Mouse (Mus musculus): ENCODE data around the gene Gm17334.
A peak's percentile ranks its signal among the peaks of the same experiment; 100 is the strongest.

Gene Gm17334

GRCm38 (mm10) chr11:53796409-53797151, 23.6 kb upstream of the Gm17334 start:
- peak; percentile 85 for DNase-seq (ENCODE audit: inconsistent ontology term)

GRCm38 (mm10) chr11:53795813-53796212, 22.8 kb upstream of the Gm17334 start:
- no peak for DNase-seq (ENCODE audit: inconsistent ontology term)

- DNase-seq (ENCODE audit: inconsistent ontology term) = peak; percentile 53
These were observed 21.9 kb upstream of the Gm17334 start for GRCm38 (mm10) chr11:53794671-53795557.

GRCm38 (mm10) chr11:53794015-53794414, 21.0 kb upstream of the Gm17334 start:
- DNase-seq (ENCODE audit: inconsistent ontology term) = no peak

GRCm38 (mm10) chr11:53792986-53793385, 20.0 kb upstream of the Gm17334 start:
- no peak for DNase-seq (ENCODE audit: inconsistent ontology term)

GRCm38 (mm10) chr11:53789277-53789676, 16.3 kb upstream of the Gm17334 start:
- DNase-seq (ENCODE audit: inconsistent ontology term) = peak; percentile 85

- no peak for DNase-seq (ENCODE audit: inconsistent ontology term)
These were observed 15.2 kb upstream of the Gm17334 start for GRCm38 (mm10) chr11:53788196-53788595.

- no peak for DNase-seq (ENCODE audit: inconsistent ontology term)
These were observed 13.4 kb upstream of the Gm17334 start for GRCm38 (mm10) chr11:53786058-53787031.

GRCm38 (mm10) chr11:53785311-53785936, 12.4 kb upstream of the Gm17334 start:
- DNase-seq (ENCODE audit: inconsistent ontology term) = no peak

GRCm38 (mm10) chr11:53783288-53783687, 10.3 kb upstream of the Gm17334 start:
- DNase-seq (ENCODE audit: inconsistent ontology term) = no peak

GRCm38 (mm10) chr11:53781964-53782363, 9.0 kb upstream of the Gm17334 start:
- DNase-seq (ENCODE audit: inconsistent ontology term) = no peak

- no peak for DNase-seq (ENCODE audit: inconsistent ontology term)
These were observed 8.3 kb upstream of the Gm17334 start for GRCm38 (mm10) chr11:53781201-53781775.

- DNase-seq (ENCODE audit: inconsistent ontology term) = no peak
These were observed 7.3 kb upstream of the Gm17334 start for GRCm38 (mm10) chr11:53780262-53780661.

GRCm38 (mm10) chr11:53779808-53780207, 6.8 kb upstream of the Gm17334 start:
- no peak for DNase-seq (ENCODE audit: inconsistent ontology term)

- no peak for DNase-seq (ENCODE audit: inconsistent ontology term)
These were observed 5.5 kb upstream of the Gm17334 start for GRCm38 (mm10) chr11:53778455-53778854.

GRCm38 (mm10) chr11:53777736-53778135, 4.7 kb upstream of the Gm17334 start:
- no peak for DNase-seq (ENCODE audit: inconsistent ontology term)

- DNase-seq (ENCODE audit: inconsistent ontology term) = no peak
These were observed 1.8 kb upstream of the Gm17334 start for GRCm38 (mm10) chr11:53774659-53775255.

- DNase-seq (ENCODE audit: inconsistent ontology term) = no peak
These were observed 814 bp upstream of the Gm17334 start for GRCm38 (mm10) chr11:53773641-53774360.

GRCm38 (mm10) chr11:53772536-53772935, 451 bp downstream of the Gm17334 start:
- no peak for DNase-seq (ENCODE audit: inconsistent ontology term)

Measured in Muller cell, postnatal 12 days (primary cell).